Mouse (Mus musculus) bone marrow macrophage, adult 2 months (primary cell): Measurements from ENCODE around the gene Itih4. TPM values are rescaled to one million over a fixed set of nuclear protein-coding genes. Genes with fewer than 3 reads are reported as not detected.
A peak's percentile ranks its signal among the peaks of the same experiment; 100 is the strongest.

Source experiments
- H3K27ac ChIP-seq: 2 replicates; pipeline ENCODE4 v1.5.1; 2012; ENCODE audit warnings: low read depth, low read length; ENCODE audit not compliant: insufficient read depth
- H3K4me1 ChIP-seq: 2 replicates; pipeline ENCODE4 v1.6.1; 2012; ENCODE audit warnings: low read length; ENCODE audit not compliant: control insufficient read depth, insufficient read depth
- H3K4me3 ChIP-seq: 2 replicates; pipeline ENCODE4 v1.5.1; 2012; ENCODE audit warnings: mild to moderate bottlenecking, low read length, moderate library complexity; ENCODE audit not compliant: insufficient read depth
- CTCF ChIP-seq: IDR thresholded peaks from 2 replicates; pipeline ENCODE4 v1.5.1; 2012; ENCODE audit warnings: low read depth, mild to moderate bottlenecking, low read length, moderate library complexity
- POLR2A ChIP-seq: IDR thresholded peaks from 2 replicates; pipeline ENCODE4 v1.6.1; 2012; ENCODE audit warnings: mild to moderate bottlenecking, low read depth, low read length, borderline replicate concordance
- polyA plus RNA-seq: library from polyadenylated mRNA; stranded (reverse); fragments of >200 nt; gene quantifications from 2 replicates; pipeline ENCODE4 v1.2.4, GENCODE M21; 2012; ENCODE audit not compliant: missing spikeins, insufficient read depth, insufficient read length

Gene Itih4
- polyA plus RNA-seq, 1 experiment = not detected

DNA sequence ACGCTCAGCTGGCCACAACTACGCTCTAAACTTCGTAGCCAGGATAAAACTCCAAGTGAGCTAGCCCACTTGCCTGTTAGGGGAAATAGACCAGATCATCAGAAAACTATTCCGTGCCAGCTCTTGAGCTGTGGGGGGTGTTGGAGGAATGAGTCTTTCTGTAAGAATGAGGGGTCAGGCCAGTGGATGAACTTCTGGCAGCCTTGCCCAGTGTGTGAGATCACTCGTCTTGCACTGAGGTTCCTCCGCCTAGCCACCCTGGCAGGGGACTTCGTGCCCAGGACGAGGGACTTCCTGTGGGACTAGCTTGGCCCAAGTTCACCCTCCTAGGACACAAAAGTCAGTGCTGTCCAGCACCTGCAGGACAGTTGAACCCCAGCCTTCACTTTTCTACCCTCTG, 18.0 kb downstream of the Itih4 start:
- H3K4me1 ChIP-seq = peaks cover 21% of the 10 kb centered on the region
- H3K4me3 ChIP-seq = no peak overlapping the region
- TF ChIP-seq POLR2A = no peak
- TF ChIP-seq CTCF = no peak
- H3K27ac ChIP-seq = no peak overlapping the region

- TF ChIP-seq CTCF (no peak), POLR2A (no peak)
- no peak overlapping the region for H3K27ac ChIP-seq
- no peak overlapping the region for H3K4me3 ChIP-seq
- H3K4me1 ChIP-seq = peaks cover 21% of the 10 kb centered on the region
Observed at GRCm38 (mm10) chr14:30906001-30906400, 19.7 kb downstream of the Itih4 start.

GRCm38 (mm10) chr14:30907814-30908265, 21.6 kb downstream of the Itih4 start:
- H3K27ac ChIP-seq = peak overlapping the region; percentile 35
- H3K4me1 ChIP-seq = peaks cover 21% of the 10 kb centered on the region
- no peak overlapping the region for H3K4me3 ChIP-seq
- TF ChIP-seq POLR2A (no peak), CTCF (no peak)

GRCm38 (mm10) chr14:30911141-30911540, 24.9 kb downstream of the Itih4 start:
- H3K4me1 ChIP-seq = peaks cover 10% of the 10 kb centered on the region
- TF ChIP-seq CTCF = no peak
- H3K4me3 ChIP-seq = no peak overlapping the region
- H3K27ac ChIP-seq = no peak overlapping the region

DNA sequence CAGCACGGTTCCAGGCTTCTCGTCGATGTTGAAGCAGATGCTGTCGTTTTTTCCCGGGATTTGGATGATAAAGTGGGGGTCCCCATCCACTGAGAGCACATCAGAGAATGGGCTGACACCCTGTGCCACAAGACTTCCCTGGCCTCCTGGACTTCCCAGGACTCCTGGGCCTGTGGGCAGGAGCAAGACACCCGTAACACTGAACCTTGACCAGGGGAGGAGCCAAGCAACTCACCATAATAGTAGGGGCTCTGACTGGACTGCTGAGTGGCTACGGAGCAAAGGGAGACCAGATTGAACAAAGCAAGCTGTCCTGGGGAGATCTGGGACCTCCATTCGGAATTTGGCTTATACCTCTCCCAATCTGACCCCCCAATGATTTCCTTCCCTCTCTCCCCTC, 26.4 kb downstream of the Itih4 start:
- no peak overlapping the region for H3K27ac ChIP-seq
- H3K4me3 ChIP-seq = no peak overlapping the region
- H3K4me1 ChIP-seq = peaks cover 7% of the 10 kb centered on the region
- TF ChIP-seq CTCF (no peak), POLR2A (no peak)

DNA sequence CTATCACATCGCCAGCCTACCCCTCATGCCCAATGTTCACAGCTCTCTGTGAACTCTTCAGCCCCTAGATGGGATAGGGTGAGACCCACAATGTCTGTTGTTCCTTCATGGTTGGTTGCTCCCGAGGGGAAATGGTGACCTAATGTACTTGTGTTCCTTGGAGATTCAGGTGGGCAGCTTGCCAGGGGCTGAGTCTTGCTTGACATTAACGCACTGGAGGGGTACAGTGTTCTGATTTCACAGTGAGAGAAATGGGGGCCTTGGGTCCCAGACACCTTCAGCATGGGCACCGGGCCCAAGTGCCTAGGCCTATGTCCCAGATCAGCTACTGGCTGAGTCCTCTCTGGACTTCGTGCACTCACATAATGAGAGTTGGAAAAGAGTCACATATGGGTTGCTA, 27.1 kb downstream of the Itih4 start:
- TF ChIP-seq POLR2A = no peak
- no peak for TF ChIP-seq CTCF
- peaks cover under 1% of the 10 kb centered on the region for H3K4me1 ChIP-seq
- H3K4me3 ChIP-seq = no peak overlapping the region
- no peak overlapping the region for H3K27ac ChIP-seq

- Histone ChIP-seq H3K4me3 (no peak overlapping the region), H3K4me1 (no peaks in the 10 kb centered on the region), H3K27ac (no peak overlapping the region)
- TF ChIP-seq POLR2A = no peak
- no peak for TF ChIP-seq CTCF
Observed at GRCm38 (mm10) chr14:30916516-30916915, 30.2 kb downstream of the Itih4 start.

DNA sequence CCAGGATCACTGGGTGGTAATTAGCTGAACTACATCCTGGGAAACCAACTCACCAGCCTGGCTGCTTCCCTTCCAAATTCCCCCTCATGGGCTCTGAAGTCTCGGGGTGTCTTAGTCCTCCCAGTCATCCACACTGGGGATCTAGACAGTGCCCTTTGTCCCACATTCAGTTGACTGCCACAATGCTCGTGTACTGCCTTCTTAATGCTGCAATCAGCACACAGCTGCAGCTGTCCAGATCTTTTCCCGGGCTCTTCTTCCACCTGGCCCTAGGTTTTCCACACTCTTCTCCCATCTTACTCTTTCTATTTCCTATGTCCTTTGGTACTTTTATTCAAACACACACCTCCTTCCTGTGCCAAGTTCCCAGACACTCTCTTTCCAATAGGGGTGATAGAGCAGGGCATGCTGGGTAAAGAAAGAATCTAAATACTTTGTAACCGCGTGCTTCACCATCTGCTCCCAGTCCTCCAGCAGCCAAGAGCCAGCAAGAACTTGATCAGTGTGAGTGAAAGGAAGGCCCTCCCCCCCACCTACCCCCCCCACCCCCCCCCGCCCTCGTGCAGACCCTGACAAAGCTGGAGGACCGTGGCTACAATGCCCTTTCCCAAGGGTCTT, 35.9 kb downstream of the Itih4 start:
- Histone ChIP-seq H3K27ac (no peak overlapping the region), H3K4me3 (no peak overlapping the region), H3K4me1 (no peaks in the 10 kb centered on the region)
- TF ChIP-seq POLR2A (no peak), CTCF (no peak)

- no peak for TF ChIP-seq POLR2A
- no peak for TF ChIP-seq CTCF
- Histone ChIP-seq H3K4me3 (no peak within 1 kb of the TSS), H3K27ac (no peak within 1 kb of the TSS), H3K4me1 (no peaks in the 10 kb centered on the region)
Observed at GRCm38 (mm10) chr14:30923375-30924105, 37.3 kb downstream of the Itih4 start, which contains the start of gene Itih3. Gene Itih3 (minus strand): TSS chr14:30923760.

DNA sequence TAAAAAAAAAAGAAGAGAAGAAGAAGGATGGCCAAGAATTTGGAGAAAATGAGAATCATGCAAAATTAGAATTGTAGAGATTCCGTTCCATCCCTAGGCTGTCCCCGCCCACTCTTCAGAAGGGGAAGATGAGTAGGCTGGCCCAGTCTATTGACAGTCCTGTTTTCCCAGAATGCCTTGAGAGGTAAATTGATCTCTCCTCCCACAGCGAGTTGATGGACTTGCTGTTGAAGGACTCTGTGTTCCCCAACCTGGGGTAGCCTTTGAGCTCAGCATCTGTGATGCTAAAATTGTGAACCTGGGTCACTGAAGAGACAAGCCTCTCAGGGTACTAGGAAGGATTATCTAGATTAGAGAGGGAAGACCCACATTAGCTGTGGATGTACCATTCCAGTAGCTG, 39.2 kb downstream of the Itih4 start:
- Histone ChIP-seq H3K4me1 (no peaks in the 10 kb centered on the region), H3K27ac (no peak overlapping the region), H3K4me3 (no peak overlapping the region)
- TF ChIP-seq CTCF (no peak), POLR2A (no peak)
